Mouse (Mus musculus) hindbrain, embryonic 16.5 days (tissue): ENCODE results near the gene Dpf1. TPM values are rescaled to one million over a fixed set of nuclear protein-coding genes. Genes with fewer than 3 reads are reported as not detected.

ENCODE experiments used
- ATAC-seq: fragments of 200-750 bp; cut with Nextera tagmentation; 2 replicates; pipeline ENCODE4 v1.8.0; 2017; ENCODE audit warnings: moderate TSS enrichment, moderate library complexity
- H3K27ac ChIP-seq: fragments of 300-500 bp; sonication (generic); 2 replicates; pipeline ENCODE4 v1.5.1; 2014; ENCODE audit warnings: low read depth, mild to moderate bottlenecking, control low read depth, low read length, moderate library complexity
- H3K27me3 ChIP-seq: fragments of 300-500 bp; sonication (generic); replicated peaks from 2 replicates; pipeline ENCODE4 v1.6.1; 2014; ENCODE audit warnings: low read length; ENCODE audit not compliant: control insufficient read depth, insufficient read depth
- H3K36me3 ChIP-seq: fragments of 300-500 bp; sonication (generic); 2 replicates; pipeline ENCODE4 v1.6.1; 2014; ENCODE audit warnings: mild to moderate bottlenecking, low read length, moderate library complexity, mixed read lengths; ENCODE audit not compliant: control insufficient read depth, insufficient read depth
- H3K4me1 ChIP-seq: fragments of 300-500 bp; sonication (generic); 2 replicates; pipeline ENCODE4 v1.6.1; 2014; ENCODE audit warnings: low read depth, low read length; ENCODE audit not compliant: control insufficient read depth, insufficient read depth
- H3K4me2 ChIP-seq: fragments of 300-500 bp; sonication (generic); 2 replicates; pipeline ENCODE4 v1.6.1; 2014; ENCODE audit warnings: mild to moderate bottlenecking, low read length, control low read depth, moderate library complexity
- H3K4me3 ChIP-seq: fragments of 300-500 bp; sonication (generic); 2 replicates; pipeline ENCODE4 v1.5.1; 2014; ENCODE audit warnings: mild to moderate bottlenecking, low read length, control low read depth, moderate library complexity
- H3K9ac ChIP-seq: fragments of 300-500 bp; sonication (generic); 2 replicates; pipeline ENCODE4 v1.6.1; 2014; ENCODE audit warnings: low read depth, mild to moderate bottlenecking, control low read depth, low read length, moderate library complexity
- H3K9me3 ChIP-seq: fragments of 300-500 bp; sonication (generic); 2 replicates; pipeline ENCODE4 v1.6.1; 2014; ENCODE audit warnings: mild to moderate bottlenecking, low read length, moderate library complexity; ENCODE audit not compliant: control insufficient read depth
- WGBS: fragments of 180-500 bp; shearing (Covaris S2); extraction: QIAGEN DNeasy Blood & Tissue Kit; methylation state at CpG from one replicate; pipeline ENCODE4 v1.1.7; 2014; 5-methylcytosine and 5-hydroxymethylcytosine counted together
- polyA plus RNA-seq: library from polyadenylated mRNA; unstranded; fragments of >200 nt; fragmentation: Nextera tagmentation; extraction: Ambion mirVana; gene quantifications from 2 replicates; pipeline ENCODE4 v1.2.1, GENCODE M21; 2015

Dpf1 gene
- 166 and 173 TPM in 2 replicates for polyA plus RNA-seq

DNA sequence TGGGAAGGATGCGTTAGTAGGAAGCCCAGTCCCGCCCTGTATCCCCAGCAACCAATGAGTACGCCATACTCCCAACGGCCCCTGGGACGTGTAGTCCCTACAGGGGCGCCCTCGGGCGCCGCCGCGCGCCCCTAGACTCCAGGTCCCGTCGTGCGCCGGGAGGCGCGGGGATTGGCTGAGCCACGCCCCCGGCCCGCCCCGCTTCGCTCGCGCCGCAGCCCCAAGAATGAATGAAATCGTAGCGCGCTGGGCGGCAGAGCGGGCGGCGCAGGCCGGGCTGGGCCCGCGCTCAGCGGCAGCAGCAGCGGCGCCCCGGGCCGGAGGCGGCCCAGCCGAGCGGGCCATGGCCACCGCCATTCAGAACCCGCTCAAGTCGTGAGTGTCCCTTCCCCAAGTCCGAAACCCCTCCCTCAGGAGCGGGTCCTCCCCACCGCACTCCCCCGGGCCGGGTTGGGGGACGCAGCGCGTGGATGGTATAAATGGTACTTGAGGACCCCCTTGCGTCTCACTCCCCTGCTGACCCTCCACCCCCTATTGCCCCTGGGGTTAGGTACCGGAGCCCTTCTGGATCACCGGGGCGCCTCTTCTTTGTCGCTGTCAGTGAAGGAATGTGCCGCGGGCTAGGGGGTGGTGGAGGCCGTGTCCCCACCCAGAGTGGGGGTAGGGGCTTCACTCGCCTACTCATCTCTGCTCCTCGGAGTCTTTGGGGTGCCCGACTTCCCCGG is at the start of gene Dpf1:
Gene Dpf1 (plus strand): TSS at position 214 of the 725 bp plus-strand sequence.
- ATAC-seq = peak; percentile 86
- Histone ChIP-seq H3K4me1 (peaks cover 21% of the 10 kb centered on the region), H3K36me3 (no peaks in the 10 kb centered on the region), H3K27me3 (no peaks in the 10 kb centered on the region), H3K9me3 (no peaks in the 10 kb centered on the region), H3K9ac (peak within 1 kb of the TSS; percentile 87), H3K4me2 (peak within 1 kb of the TSS; percentile 83), H3K27ac (peak within 1 kb of the TSS; percentile 79), H3K4me3 (peak within 1 kb of the TSS; percentile 75)
- WGBS = under 1% methylated on average over 56 of the region's 67 CpGs

DNA sequence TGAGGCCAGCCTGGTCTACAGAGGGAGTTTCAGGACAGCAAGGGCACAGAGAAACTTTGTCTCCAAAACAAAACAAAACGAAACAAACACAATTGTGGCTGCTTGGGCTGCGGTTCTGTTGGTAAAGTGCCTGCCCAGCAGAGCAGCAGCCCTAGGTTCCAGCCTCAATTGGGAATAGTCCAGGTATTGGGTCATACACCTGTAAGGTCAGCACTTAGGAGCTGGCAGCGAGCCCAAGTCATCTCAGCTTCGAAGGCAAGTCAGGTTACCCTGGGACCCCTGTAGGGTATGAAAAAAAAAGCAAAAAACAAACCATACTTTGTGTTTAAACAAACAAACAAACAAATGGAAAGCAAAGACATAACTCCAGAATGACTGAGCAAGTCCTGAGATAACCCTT is 47.9 kb upstream of the Dpf1 start:
- H3K36me3 ChIP-seq = peaks cover 3% of the 10 kb centered on the region; the same call in 1 of the 2 replicates
- ATAC-seq = no peak
- no peak overlapping the region for H3K4me3 ChIP-seq
- H3K4me2 ChIP-seq = no peak overlapping the region
- WGBS = 93% methylated on average over 4 of the region's 4 CpGs
- H3K9me3 ChIP-seq = no peaks in the 10 kb centered on the region
- peaks cover 3% of the 10 kb centered on the region; the same call in 1 of the 2 replicates for H3K4me1 ChIP-seq
- H3K27me3 ChIP-seq = no peaks in the 10 kb centered on the region
- no peak overlapping the region for H3K9ac ChIP-seq
- H3K27ac ChIP-seq = no peak overlapping the region

DNA sequence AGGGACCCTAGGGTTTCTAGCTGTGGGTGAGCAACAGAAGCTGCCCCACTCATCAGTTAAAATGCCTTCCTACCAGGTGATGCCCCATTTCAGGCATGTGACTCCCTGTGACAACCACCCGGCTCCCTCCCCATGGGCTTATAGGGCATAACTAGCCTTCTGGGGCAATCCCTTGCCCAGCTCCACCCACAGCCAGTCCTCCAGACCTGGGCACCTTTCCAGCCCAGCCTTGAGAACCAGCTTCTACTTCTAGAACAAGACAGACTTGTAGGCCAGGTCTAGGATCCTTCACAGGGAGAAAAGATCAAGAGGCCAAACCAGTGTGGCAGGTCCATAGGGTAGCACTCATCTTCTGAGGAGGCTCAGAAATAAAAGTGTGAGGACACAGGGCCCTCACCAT is 46.4 kb upstream of the Dpf1 start:
- 92% methylated on average over 1 of the region's 1 CpGs for WGBS

DNA sequence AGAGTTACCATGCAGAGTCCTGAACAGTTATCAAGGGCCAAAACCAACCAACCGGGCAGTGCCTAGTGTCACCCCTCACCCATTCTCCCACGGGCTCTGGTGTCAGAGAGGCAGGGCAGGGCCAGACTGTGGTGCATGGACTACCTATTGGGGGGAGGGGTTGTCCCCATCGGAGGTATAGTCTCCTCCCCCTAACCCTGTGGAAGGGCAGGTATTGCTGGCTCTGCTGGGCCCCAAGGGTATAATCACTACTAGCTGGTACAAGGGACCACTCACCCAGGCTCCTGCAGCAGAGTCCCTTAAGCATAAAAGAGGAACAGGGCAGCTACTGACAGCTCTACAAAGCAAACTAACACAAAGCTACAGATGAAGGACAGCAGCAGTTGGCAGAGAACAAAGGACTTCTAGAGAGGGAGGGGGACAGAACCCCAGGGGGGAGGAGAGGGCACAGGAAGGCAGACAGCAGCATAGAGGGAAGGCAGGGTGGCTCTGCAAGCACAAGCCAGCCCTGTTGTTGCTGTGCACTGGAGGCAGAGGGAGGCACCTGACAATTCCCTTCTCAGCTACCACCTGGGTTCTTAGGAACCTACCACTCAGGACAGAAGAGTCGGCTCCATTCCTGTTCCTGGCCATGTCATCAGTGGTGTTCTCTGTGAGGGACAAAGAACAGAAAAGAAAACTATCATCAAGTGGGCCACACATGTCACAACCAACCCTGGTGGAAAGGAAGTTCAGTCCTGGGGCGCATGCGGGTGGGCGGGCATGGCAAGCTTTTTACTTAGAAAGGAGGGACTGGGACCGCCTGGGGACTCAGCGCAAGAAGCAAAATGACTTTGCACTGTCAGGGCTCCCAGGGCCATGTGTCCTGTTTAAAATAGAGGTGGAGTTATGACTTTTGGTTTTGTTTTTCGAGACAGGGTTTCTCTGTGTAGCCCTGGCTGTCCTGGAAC is 43.7 kb upstream of the Dpf1 start:
- no peaks in the 10 kb centered on the region for H3K27me3 ChIP-seq
- ATAC-seq = no peak
- no peak overlapping the region for H3K27ac ChIP-seq
- H3K4me1 ChIP-seq = peaks cover 3% of the 10 kb centered on the region; the same call in 1 of the 2 replicates
- no peak overlapping the region for H3K9ac ChIP-seq
- H3K9me3 ChIP-seq = no peaks in the 10 kb centered on the region
- no peak overlapping the region for H3K4me2 ChIP-seq
- H3K4me3 ChIP-seq = no peak overlapping the region
- H3K36me3 ChIP-seq = peaks cover 3% of the 10 kb centered on the region; the same call in 1 of the 2 replicates
- WGBS = 51% methylated on average over 10 of the region's 10 CpGs

More for the DNA sequence above, 46.4 kb upstream of the Dpf1 start:
- no peaks in the 10 kb centered on the region for H3K27me3 ChIP-seq
- no peak overlapping the region for H3K4me2 ChIP-seq
- no peak overlapping the region for H3K4me3 ChIP-seq
- H3K36me3 ChIP-seq = peaks cover 3% of the 10 kb centered on the region; the same call in 1 of the 2 replicates
- no peak overlapping the region for H3K27ac ChIP-seq
- H3K9me3 ChIP-seq = no peaks in the 10 kb centered on the region
- no peak overlapping the region for H3K9ac ChIP-seq
- ATAC-seq = no peak
- H3K4me1 ChIP-seq = peaks cover 3% of the 10 kb centered on the region; the same call in 1 of the 2 replicates

DNA sequence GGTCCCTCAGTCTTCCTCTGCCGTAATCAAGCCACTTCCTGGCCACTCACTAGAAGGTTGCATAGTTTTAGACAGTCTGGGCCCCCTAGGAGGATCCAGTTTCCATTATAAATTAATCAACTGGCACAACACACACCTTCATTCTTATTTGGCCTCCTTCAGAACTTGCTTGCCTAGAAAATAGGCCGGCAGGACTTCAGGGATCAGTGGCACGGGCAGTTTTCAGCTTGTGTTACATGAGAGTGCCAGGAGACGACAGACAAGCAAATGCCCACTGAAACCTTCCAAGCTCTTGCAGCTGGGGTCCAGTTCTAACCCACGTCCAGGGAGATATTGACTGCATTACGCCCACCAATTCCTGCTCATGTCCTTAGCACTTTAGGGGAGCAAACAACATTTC is 41.6 kb upstream of the Dpf1 start:
- Histone ChIP-seq H3K4me2 (no peak overlapping the region), H3K4me3 (no peak overlapping the region), H3K9me3 (no peaks in the 10 kb centered on the region), H3K27me3 (no peaks in the 10 kb centered on the region), H3K27ac (no peak overlapping the region), H3K9ac (no peak overlapping the region), H3K4me1 (peaks cover 3% of the 10 kb centered on the region; the same call in 1 of the 2 replicates), H3K36me3 (peaks cover 3% of the 10 kb centered on the region; the same call in 1 of the 2 replicates)
- no peak for ATAC-seq
- 87% methylated on average over 6 of the region's 6 CpGs for WGBS

DNA sequence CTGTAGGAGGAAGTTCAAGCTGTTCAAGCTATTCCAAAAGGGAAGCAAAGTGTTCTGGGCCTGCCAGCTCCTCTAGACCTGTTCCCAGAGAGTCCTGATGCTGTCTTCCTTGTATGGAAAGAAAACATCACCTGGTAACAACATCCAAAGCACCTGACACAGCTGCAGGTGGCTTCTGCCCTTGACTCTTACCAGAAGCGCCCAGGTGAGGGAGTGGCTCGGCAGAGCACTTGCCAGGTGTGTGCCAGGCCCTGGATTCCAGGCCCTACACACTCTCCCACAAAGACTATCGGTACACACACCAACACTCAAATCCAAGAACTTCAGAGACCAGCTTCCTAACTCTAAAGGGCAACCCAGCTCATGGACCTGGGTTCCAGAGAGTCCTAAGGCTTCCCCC is 39.9 kb upstream of the Dpf1 start:
- H3K27me3 ChIP-seq = no peaks in the 10 kb centered on the region
- 87% methylated on average over 3 of the region's 3 CpGs for WGBS
- no peak for ATAC-seq
- no peaks in the 10 kb centered on the region for H3K36me3 ChIP-seq
- H3K4me1 ChIP-seq = peaks cover 3% of the 10 kb centered on the region; the same call in 1 of the 2 replicates
- no peaks in the 10 kb centered on the region for H3K9me3 ChIP-seq
- no peak overlapping the region for H3K4me2 ChIP-seq
- H3K9ac ChIP-seq = no peak overlapping the region
- H3K27ac ChIP-seq = no peak overlapping the region
- no peak overlapping the region for H3K4me3 ChIP-seq

DNA sequence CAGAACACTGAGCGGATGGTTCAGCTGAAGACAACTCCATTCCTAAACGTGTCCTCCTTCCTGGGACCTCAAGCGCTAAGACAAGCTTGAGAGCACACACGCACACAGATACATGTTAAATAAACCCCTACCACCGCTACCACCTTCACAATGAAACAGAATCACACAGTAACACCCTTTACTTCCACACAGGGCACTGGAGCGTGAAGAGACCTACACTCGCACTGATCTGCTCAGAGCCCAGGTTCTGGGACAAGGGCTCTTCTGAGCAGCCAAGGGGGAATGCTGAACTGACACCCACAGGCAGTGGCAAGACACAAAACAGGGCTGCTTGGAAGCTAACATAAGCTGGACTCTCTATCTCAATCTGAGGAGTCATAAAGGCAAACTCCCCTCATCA is 38.1 kb upstream of the Dpf1 start:
- Histone ChIP-seq H3K4me3 (no peak overlapping the region), H3K36me3 (no peaks in the 10 kb centered on the region), H3K9ac (no peak overlapping the region), H3K27me3 (no peaks in the 10 kb centered on the region), H3K27ac (no peak overlapping the region), H3K9me3 (no peaks in the 10 kb centered on the region), H3K4me2 (no peak overlapping the region), H3K4me1 (no peaks in the 10 kb centered on the region)
- no peak for ATAC-seq
- WGBS = 77% methylated on average over 7 of the region's 7 CpGs

DNA sequence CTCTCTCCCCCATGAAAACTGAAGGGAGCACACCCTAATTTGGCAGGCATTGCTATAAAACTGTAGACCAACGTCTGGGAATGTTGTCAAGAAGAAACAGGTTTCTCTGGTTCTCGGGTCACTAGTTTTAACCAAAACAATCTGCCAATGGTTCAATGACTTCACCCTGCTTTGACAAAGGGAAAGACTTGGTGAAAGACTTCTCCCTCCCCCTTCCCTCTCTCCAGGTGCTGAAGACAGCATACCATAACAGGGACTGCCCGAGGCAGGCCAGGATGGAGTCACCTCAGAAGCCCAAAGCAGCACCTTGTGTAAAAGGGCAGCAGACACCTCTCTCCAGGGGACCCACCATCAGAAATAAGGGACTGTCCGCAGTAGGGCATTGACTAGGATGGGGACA is 36.8 kb upstream of the Dpf1 start:
- WGBS = 63% methylated on average over 4 of the region's 4 CpGs
- Histone ChIP-seq H3K36me3 (no peaks in the 10 kb centered on the region), H3K9ac (no peak overlapping the region), H3K4me1 (no peaks in the 10 kb centered on the region), H3K4me2 (no peak overlapping the region), H3K9me3 (no peaks in the 10 kb centered on the region), H3K4me3 (no peak overlapping the region), H3K27ac (no peak overlapping the region), H3K27me3 (no peaks in the 10 kb centered on the region)
- no peak for ATAC-seq

DNA sequence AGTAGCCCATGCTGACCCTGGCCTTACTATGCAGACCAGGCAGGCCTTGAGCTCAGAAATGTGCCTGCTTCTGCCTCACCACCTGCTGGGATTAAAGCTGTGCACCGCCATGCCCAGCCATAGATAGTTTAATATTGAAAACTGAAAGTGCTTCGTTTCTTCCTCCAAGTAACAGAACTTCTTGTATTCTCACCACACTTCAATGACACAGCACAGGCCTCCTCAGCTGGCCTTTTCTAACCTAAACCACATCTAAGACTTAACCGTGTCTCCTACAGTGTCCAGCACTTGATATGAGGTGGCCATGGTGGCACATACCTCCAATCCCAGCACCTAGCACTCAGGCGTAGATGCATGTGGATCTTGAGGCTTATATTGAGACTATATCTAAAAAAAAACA is 33.3 kb upstream of the Dpf1 start:
- no peak overlapping the region for H3K4me3 ChIP-seq
- no peaks in the 10 kb centered on the region for H3K4me1 ChIP-seq
- WGBS = 82% methylated on average over 4 of the region's 4 CpGs
- no peak overlapping the region for H3K9ac ChIP-seq
- no peaks in the 10 kb centered on the region for H3K9me3 ChIP-seq
- H3K27me3 ChIP-seq = no peaks in the 10 kb centered on the region
- H3K27ac ChIP-seq = no peak overlapping the region
- no peaks in the 10 kb centered on the region for H3K36me3 ChIP-seq
- H3K4me2 ChIP-seq = no peak overlapping the region
- ATAC-seq = no peak
